Mouse (Mus musculus) embryo, embryonic 11 days (tissue): Measurements from ENCODE around the gene Ces1a.

ENCODE experiments used
- DNase-seq: peaks from one replicate; pipeline ENCODE4 v3.0.0-alpha.2; 2015

Gene Ces1a

DNA sequence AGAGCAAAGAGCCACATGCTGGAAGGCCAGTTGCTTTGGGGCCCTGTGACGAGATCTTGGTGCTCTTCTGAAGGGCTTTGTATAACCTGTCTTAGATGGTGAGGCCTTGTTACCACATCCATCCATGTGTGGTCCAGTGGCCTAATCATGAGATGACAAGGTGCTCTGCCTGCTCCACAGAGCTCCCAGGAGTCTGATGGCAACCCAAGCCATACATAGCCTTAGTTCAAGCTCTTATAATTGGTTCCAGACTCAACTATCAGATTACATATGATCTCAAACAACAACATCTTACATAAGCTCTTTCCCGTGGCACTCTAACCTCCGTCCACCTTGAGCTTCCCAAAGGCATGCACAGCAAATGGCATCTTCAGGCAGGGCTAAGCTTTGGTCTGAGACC lies at the start of gene Ces1a:
TSS of gene Ces1a (minus strand) at position 101 of the 400 bp plus-strand sequence.
- no peak for DNase-seq

DNA sequence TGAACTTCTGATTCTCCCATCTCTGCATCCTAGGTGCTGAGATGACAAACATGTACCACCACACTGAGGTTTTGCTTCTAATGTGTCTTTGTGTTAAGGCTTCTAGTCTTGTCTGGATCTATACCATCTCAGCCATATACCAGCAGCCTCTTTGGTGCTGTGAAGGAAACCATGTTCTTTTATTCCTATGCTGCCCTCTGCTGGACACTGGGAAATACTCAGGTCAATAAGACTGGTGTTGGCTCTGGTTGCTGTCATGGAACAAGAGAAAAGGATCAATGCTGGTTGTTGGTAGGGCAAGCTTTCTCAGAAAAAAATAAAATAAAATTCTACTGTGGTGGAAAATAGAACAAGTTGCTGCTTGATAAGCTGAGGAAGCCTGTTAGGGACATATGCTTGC lies 47.4 kb upstream of the Ces1a start:
- DNase-seq, result peak; percentile 66

GRCm38 (mm10) chr8:93091324-93091723 lies 43.3 kb upstream of the Ces1a start:
- DNase-seq, result no peak

GRCm38 (mm10) chr8:93088686-93089122 lies 40.7 kb upstream of the Ces1a start:
- peak; percentile 55 for DNase-seq

GRCm38 (mm10) chr8:93088193-93088592 lies 40.2 kb upstream of the Ces1a start:
- DNase-seq, result peak; percentile 9

GRCm38 (mm10) chr8:93079887-93080286 lies 31.9 kb upstream of the Ces1a start, which contains the start of gene Ces1b:
Ces1b (minus strand) TSS chr8:93080017.
- no peak for DNase-seq

- DNase-seq, result no peak
Observed at GRCm38 (mm10) chr8:93075251-93075650, 27.3 kb upstream of the Ces1a start.

DNA sequence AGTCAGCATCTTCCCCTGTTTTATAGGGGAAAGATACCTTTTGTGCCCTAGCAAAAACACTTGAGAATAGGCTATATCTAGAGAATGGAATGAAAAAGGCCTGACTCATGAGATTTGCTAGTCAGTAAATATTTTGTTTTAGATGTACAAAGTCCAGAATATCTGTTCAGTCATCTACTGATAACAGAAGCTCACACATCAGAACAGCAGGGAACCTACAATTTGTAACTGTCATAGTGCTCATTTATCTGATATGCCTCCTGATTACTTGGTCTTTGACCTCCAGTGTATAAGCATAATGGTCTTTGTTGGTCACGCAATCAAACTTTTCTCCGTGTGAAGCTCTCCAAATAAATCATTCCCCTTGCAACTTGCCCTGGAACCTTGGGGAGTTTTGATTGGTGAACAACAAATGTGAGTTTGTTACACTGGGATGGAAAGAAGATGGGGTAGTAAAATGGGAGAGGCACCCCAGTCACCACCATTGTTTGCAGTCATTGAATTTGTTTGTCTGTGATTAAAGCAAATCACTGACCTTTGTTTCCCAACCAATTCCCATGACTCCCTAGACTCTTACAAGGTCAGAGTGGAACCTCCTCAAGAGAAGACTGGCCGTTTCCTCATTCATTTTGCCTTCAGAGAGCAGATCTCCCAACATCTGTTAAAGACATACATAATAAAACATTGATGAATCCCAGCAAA lies 15.6 kb upstream of the Ces1a start:
- no peak for DNase-seq

GRCm38 (mm10) chr8:93059185-93059584 lies 11.2 kb upstream of the Ces1a start:
- peak; percentile 73 for DNase-seq

GRCm38 (mm10) chr8:93055238-93055637 lies 7.2 kb upstream of the Ces1a start:
- no peak for DNase-seq

- no peak for DNase-seq
Observed at GRCm38 (mm10) chr8:93048510-93049416, 771 bp upstream of the Ces1a start.

GRCm38 (mm10) chr8:93043083-93043482 lies 4.9 kb downstream of the Ces1a start:
- DNase-seq, result no peak

GRCm38 (mm10) chr8:93040776-93041567 lies 7.0 kb downstream of the Ces1a start:
- DNase-seq, result no peak

DNA sequence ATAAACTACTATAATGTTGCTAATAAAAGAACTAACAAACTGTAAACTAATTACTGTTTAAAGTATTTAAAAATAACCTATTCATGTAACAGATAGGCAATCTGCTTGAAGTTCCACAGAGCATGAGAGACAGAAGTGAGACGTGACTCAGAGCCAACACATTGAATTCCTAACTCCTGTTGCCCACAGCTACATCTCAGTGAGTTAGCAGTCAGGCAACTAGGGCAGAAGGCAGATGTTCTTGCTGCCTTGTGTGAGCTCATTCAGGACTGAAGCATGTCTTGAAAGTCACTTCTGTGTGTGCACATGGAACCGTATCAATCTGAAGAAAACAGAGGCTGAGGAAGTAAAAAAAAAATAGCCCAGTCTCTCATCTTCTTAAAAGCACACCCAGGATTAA lies 7.7 kb downstream of the Ces1a start:
- no peak for DNase-seq

DNA sequence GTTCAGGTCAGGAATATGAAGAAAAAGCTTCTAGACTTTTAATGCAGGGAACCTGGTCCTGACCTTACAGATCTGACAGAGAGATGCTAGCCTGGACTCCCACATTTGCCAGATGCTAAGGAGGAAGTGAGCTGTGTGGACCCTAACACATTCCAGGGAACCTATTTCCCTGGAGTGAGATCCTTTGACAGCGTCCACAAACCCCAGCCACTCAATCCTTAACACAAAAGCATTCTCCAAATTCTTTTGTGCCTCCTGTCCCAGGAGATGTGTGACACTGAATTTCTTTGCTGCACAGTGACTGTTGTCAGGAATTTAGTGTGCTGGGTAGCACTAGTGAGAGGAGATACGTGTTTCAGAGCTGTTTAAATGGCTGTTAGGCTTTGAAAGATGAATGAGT lies 9.2 kb downstream of the Ces1a start:
- no peak for DNase-seq

DNA sequence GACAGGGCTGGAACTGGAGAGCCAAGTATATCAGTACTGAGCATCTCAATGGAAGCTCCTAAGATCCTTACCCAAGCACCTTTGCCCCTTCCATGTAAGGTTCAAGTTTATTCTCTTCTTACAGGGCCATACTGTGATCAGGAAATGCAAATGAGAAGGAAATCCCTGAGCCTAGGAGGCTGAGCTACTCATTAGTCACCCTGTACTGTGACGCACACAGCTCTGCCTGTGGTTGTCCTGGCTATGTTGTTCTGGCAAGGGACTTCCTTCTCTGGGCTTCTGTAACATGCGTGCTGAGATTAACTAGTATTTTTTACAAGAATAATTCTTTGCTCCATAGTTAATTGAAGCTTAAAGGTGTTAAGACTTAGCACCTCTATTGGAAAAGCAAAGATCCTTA lies 17.3 kb downstream of the Ces1a start:
- no peak for DNase-seq

- DNase-seq, result no peak
Observed at GRCm38 (mm10) chr8:93021738-93022137, 26.3 kb downstream of the Ces1a start.

DNA sequence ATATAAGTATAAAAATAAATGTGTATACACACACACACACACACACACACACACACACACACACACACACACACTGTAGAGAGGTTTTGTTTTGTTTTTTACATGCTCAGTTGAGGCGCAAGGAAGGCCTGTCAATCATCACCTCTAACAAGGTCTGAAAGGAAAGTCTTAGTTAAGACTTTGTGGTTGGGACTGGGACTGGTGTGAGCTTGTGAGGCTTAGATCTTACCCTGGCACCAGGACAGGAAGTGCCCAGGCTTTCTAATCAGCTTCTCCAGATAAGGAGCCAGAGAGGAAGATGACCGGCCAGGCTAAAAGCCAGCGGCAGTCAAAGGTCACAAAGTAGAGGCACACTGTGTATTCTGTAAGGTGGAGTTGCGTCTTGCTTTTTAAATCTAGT lies 33.7 kb downstream of the Ces1a start:
- DNase-seq, result no peak

DNA sequence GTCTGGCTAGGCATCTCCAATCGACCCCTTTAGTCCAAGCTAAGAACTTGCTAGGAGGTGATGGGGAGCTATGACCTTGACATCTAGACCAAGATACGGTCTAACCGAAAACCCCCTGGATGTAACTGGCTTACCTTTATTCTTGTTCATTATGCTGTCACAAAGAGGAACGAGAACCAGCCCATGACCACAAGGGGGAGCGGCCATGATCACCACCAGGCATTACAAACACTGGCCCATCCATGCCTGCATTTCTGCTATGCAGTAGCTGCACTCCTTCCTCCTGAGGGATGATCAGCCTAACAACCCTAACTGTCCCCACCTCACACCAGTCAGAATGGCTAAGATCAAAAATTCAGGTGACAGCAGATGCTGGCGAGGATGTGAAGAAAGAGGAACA lies 35.8 kb downstream of the Ces1a start:
- DNase-seq, result peak; percentile 31

GRCm38 (mm10) chr8:93011439-93011838 lies 36.6 kb downstream of the Ces1a start:
- peak; percentile 91 for DNase-seq

- DNase-seq, result peak; percentile 84
Observed at GRCm38 (mm10) chr8:93010286-93010685, 37.7 kb downstream of the Ces1a start.

- DNase-seq, result peak; percentile 86
Observed at GRCm38 (mm10) chr8:92998600-92998999, 49.4 kb downstream of the Ces1a start.

DNA sequence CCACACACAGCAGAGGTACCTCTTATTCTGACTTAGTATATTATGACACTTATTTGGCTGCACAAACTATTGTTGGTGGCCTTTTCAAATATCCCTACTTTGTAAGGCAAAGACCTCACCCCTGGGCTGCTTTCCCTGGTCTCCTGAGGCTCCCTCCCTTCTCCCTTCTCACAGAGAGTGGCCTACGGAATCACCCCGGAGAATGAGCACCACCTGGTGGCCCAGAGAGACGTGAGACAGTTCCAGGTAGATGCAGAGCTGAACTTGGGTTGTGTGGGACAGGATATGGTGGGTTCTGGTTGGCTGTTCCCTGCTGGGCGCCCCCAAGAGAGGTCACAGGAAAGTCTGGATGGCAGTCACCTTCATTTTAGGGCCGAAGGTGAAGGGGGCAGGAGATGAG lies 51.2 kb downstream of the Ces1a start:
- peak; percentile 46 for DNase-seq
